Mouse (Mus musculus) olfactory bulb, adult 2 months (tissue): ENCODE measurements around the gene Kyat1. TPM values are rescaled to one million over a fixed set of nuclear protein-coding genes. Genes with fewer than 3 reads are reported as not detected.

Source experiments
- H3K27ac ChIP-seq: fragments of 200-500 bp; 2 replicates; pipeline ENCODE4 v1.5.1; 2012; ENCODE audit warnings: low read depth, low read length; ENCODE audit not compliant: insufficient read depth
- H3K4me1 ChIP-seq: fragments of 200-500 bp; 2 replicates; pipeline ENCODE4 v1.6.1; 2012; ENCODE audit warnings: low read length; ENCODE audit not compliant: control insufficient read depth, insufficient read depth
- H3K4me3 ChIP-seq: fragments of 200-500 bp; 2 replicates; pipeline ENCODE4 v1.5.1; 2012; ENCODE audit warnings: mild to moderate bottlenecking, low read depth, low read length, moderate library complexity; ENCODE audit not compliant: insufficient read depth
- CTCF ChIP-seq: fragments of 200-500 bp; IDR thresholded peaks from 2 replicates; pipeline ENCODE4 v1.5.1; 2012; ENCODE audit warnings: low read depth, mild to moderate bottlenecking, low read length, moderate library complexity; ENCODE audit not compliant: insufficient read depth
- POLR2A ChIP-seq: fragments of 200-500 bp; IDR thresholded peaks from 2 replicates; pipeline ENCODE4 v1.6.1; 2012; ENCODE audit warnings: mild to moderate bottlenecking, low read depth, low read length, moderate library complexity; ENCODE audit not compliant: insufficient read depth
- WGBS: fragments of 180-500 bp; shearing (Covaris S2); methylation state at CpG from one replicate; pipeline ENCODE4 v1.1.7; 2018; 5-methylcytosine and 5-hydroxymethylcytosine counted together
- polyA plus RNA-seq: library from polyadenylated mRNA; stranded (reverse); fragments of >200 nt; gene quantifications from 2 replicates; pipeline ENCODE4 v1.2.4, GENCODE M21; 2012; ENCODE audit warnings: low replicate concordance; ENCODE audit not compliant: missing spikeins, insufficient read depth, insufficient read length

Kyat1 gene
- polyA plus RNA-seq, 1 experiment, result not detected

- Histone ChIP-seq H3K27ac (peak overlapping the region; percentile 15; the same call in 1 of the 2 replicates), H3K4me1 (peaks cover 16% of the 10 kb centered on the region), H3K4me3 (peak overlapping the region; percentile 61)
- no peak for TF ChIP-seq POLR2A
- no peak for TF ChIP-seq CTCF
- 3% methylated on average over 18 of the region's 18 CpGs for WGBS
These were observed 31.0 kb upstream of the Kyat1 start for GRCm38 (mm10) chr2:30236426-30237198.

- Histone ChIP-seq H3K27ac (no peak overlapping the region), H3K4me3 (no peak overlapping the region), H3K4me1 (peaks cover 16% of the 10 kb centered on the region)
- TF ChIP-seq CTCF, result no peak
- no peak for TF ChIP-seq POLR2A
- WGBS, result 87% methylated on average over 5 of the region's 5 CpGs
These were observed 29.9 kb upstream of the Kyat1 start for GRCm38 (mm10) chr2:30235593-30235992.

DNA sequence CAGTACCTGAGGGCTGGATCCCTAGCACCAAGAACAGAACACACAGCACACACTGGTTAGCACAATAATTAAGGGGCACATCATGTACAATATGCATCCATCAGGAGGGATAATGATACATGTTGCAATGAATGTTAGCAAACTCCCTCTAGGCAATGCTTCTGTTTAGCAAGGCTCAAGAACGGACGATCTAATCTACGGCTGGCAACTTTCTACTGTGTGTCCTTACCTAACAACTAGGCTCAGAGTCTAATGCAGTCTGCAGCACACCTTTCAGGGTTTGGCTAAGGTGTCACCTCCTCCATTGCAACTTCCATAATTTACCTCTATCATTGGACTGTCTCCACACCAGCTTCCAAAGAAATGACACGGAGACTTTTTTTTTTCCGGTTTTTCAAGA lies 10.6 kb upstream of the Kyat1 start:
- H3K4me3 ChIP-seq, result no peak overlapping the region
- WGBS, result 93% methylated on average over 5 of the region's 5 CpGs
- TF ChIP-seq POLR2A (no peak), CTCF (no peak)
- no peaks in the 10 kb centered on the region for H3K4me1 ChIP-seq
- no peak overlapping the region for H3K27ac ChIP-seq

DNA sequence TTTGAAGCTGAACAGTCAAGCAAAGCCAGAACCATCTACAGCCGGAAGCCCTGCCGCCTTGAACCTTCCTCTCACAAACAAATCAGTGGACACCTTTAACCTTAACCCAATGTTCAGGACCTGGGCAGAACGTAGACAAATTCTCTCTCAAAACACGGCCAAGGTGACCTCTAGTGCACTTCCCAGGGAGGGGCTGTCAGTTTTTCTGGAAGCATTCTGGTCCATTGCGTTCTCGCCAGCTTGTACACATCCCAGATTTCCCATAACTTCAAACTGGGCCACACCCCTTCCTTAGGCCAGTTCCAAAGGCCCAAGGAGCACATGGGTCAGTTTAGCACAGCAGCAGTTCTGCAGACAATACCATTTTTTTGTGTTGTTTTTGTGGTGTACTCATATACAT lies 9.8 kb upstream of the Kyat1 start:
- Histone ChIP-seq H3K27ac (no peak overlapping the region), H3K4me3 (no peak overlapping the region), H3K4me1 (no peaks in the 10 kb centered on the region)
- TF ChIP-seq POLR2A (no peak), CTCF (no peak)
- 84% methylated on average over 6 of the region's 6 CpGs for WGBS

DNA sequence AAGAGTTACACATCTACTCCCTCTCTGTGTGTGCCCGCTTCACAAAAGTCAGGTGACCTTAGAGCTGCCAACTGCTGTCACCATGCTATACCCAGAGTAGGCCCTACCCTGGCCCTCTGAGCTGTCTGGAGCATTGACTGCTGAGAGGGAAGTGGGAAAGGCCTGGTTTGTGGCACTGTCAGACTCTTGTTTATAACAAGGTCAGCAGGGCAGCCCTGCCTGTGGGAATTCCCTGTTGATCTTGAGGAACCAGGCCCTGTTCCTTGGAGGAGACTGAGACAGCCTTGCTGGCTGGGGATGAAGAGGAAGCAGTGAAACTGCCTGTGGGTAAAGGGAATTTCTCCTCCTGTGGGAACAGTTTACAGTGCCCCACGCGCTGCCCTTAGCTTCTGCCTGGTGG lies 9.1 kb upstream of the Kyat1 start:
- TF ChIP-seq CTCF (no peak), POLR2A (no peak)
- H3K4me3 ChIP-seq, result no peak overlapping the region
- no peak overlapping the region for H3K27ac ChIP-seq
- 85% methylated on average over 3 of the region's 3 CpGs for WGBS
- H3K4me1 ChIP-seq, result no peaks in the 10 kb centered on the region

DNA sequence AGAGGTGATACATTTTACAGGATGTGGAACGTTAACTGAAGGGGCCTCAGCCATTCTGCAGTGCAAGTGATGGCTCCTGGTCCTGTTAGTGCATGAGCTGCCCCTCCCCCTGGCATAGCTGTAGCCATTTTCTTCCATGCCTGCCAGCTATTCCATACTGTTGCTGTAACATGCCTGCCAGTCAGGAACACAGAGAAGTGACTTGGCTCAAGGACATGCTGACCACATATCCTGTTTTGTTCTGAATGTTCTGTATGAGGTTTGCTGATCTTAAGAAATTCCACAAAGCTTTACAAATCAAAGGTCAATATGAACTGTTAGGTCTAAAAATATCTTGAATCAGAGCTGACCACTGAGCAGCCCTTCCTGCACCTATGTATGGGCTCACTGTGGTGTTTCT lies 7.3 kb upstream of the Kyat1 start:
- Histone ChIP-seq H3K4me3 (no peak overlapping the region), H3K27ac (no peak overlapping the region), H3K4me1 (no peaks in the 10 kb centered on the region)
- 88% methylated on average over 1 of the region's 1 CpGs for WGBS
- no peak for TF ChIP-seq POLR2A
- TF ChIP-seq CTCF, result no peak

- H3K4me3 ChIP-seq, result no peak overlapping the region
- H3K27ac ChIP-seq, result no peak overlapping the region
- 78% methylated on average over 4 of the region's 4 CpGs for WGBS
- H3K4me1 ChIP-seq, result no peaks in the 10 kb centered on the region
- TF ChIP-seq POLR2A (no peak), CTCF (no peak)
These were observed 6.5 kb upstream of the Kyat1 start for GRCm38 (mm10) chr2:30212169-30212545.

DNA sequence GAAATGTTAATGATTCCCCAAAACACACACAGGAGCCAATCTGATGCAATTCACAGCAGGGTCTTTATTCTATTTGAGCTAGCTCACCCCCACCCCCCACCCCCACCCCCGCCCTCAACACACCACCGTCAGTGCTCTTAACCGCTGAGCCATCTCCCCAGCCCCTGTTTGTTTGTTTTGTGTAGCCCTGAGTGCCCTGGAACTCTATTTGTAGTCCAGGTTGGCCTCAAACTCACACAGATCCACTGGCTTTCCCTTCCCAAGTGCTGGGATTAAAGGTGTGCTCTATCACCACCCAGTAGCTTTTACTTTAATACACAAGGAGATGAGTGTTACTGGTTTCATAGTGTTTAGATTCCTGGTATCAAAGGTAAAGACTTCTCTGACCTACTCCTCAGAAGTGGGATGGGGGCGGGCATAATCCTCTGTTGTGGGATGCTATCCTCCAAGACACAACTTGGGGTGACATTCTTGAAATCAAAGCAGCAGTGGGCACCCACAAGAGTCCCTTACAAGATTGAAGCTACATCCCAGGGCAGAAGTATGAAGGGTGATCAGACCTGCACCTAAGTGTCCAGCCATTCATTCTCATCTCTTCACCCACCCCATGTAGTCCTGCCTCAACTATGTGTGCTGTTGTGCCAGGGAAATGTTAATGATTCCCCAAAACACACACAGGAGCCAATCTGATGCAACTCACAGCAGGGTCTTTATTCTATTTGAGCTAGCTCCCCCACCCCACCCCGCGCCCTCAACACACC lies 5.9 kb upstream of the Kyat1 start:
- TF ChIP-seq CTCF (no peak), POLR2A (no peak)
- no peak overlapping the region for H3K27ac ChIP-seq
- WGBS, result 70% methylated on average over 6 of the region's 6 CpGs
- peaks cover 2% of the 10 kb centered on the region for H3K4me1 ChIP-seq
- H3K4me3 ChIP-seq, result no peak overlapping the region

DNA sequence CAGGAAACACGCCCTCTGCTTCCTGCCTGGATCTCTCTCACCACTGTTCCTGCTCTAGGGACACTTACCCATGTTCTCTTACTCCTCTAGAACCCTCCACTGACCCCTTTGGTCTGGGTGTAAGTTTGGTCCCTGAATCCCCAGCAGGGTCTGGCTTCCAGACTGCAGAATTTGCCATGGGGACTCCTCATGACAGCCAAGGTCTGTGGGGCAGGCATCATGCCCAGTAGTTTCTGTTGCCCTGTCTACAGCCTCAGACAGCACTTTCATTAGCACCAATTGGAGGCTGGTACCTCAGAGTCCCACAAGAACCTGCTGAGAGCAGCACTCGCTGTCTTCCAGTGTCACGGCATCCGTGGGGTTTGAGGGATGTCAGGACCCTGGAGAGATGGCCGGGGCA lies 2.2 kb upstream of the Kyat1 start:
- peaks cover 12% of the 10 kb centered on the region for H3K4me1 ChIP-seq
- WGBS, result 79% methylated on average over 5 of the region's 5 CpGs
- no peak for TF ChIP-seq POLR2A
- no peak for TF ChIP-seq CTCF
- no peak overlapping the region for H3K27ac ChIP-seq
- no peak overlapping the region for H3K4me3 ChIP-seq
